Mouse (Mus musculus) limb, embryonic 15.5 days (tissue): ENCODE data around the gene Fbxl22. TPM values are rescaled to one million over a fixed set of nuclear protein-coding genes. Genes with fewer than 3 reads are reported as not detected.

ENCODE experiments used
- polyA plus RNA-seq: library from polyadenylated mRNA; unstranded; fragments of >200 nt; fragmentation: Nextera tagmentation; extraction: Ambion mirVana; gene quantifications from 2 replicates; pipeline ENCODE4 v1.2.1, GENCODE M21; 2015

Fbxl22 gene
- polyA plus RNA-seq, 1 experiment from 2014 or later, result 4.8 TPM

Other genes starting within 250 kb of the Fbxl22 start
- gene Herc1, start 164.1 kb downstream of the Fbxl22 start, polyA plus RNA-seq, result 16.9 and 19.0 TPM in 2 replicates
- gene Usp3, start 78.5 kb upstream of the Fbxl22 start, polyA plus RNA-seq, result 56.8 and 65.1 TPM in 2 replicates
- 33.6 and 33.9 TPM in 2 replicates for gene Car12, start 199.1 kb upstream of the Fbxl22 start, polyA plus RNA-seq